ENCODE assay signal across 10 mouse cellular contexts in genomic region chr1:44437822-44438221, GRCm38 (mm10).
DNase-seq lines count a peak whose midpoint lies in the region; ATAC-seq and TF ChIP-seq lines count a peak whose summit lies in the region.
"Had no signal": no experiment of that assay in that cellular context is flagged by ENCODE, and none has a peak within 500 bp of the region (broad histone marks: within the 10 kb centered on the region; RNA-seq: fewer than 3 reads in every experiment).

No protein-coding gene starts in this region.

- no peak for TF ChIP-seq POLR2A in limb, embryonic 14.5 days (IDR thresholded peaks at IDR 0.05; ENCODE audit: borderline replicate concordance, extremely low read depth, insufficient read depth, insufficient read length)

- peak; percentile 3 for DNase-seq in gastrocnemius, postnatal 10 days
- DNase-seq in gastrocnemius, postnatal 4 days (ENCODE audit: low spot score in 2 of 2): no peak
- peak; percentile 11 for DNase-seq in midbrain, embryonic 10.5 days (ENCODE audit: low spot score)
- DNase-seq in NIH3T3 (ENCODE audit: low read depth): peak; percentile 55
- DNase-seq in limb, embryonic 14.5 days (ENCODE audit: low spot score): peak; percentile 4
- DNase-seq in left cerebral cortex, postnatal 14 days (ENCODE audit: low spot score in 2 of 2): no peak
- no peak for DNase-seq in frontal cortex, postnatal 25 days (ENCODE audit: low spot score in 2 of 2)

- H3K27me3 ChIP-seq in midbrain, embryonic 10.5 days (ENCODE audit: low read depth, poor library complexity, severe bottlenecking): no peaks in the 10 kb centered on the region
- H3K27me3 ChIP-seq in midbrain, embryonic 13.5 days: no peaks in the 10 kb centered on the region
- H3K27me3 ChIP-seq in limb, embryonic 14.5 days (ENCODE audit: control insufficient read depth, insufficient read depth, low read length): no peaks in the 10 kb centered on the region
- H3K27me3 ChIP-seq: limb, embryonic 12.5 days had no signal

- no peak overlapping the region for H3K4me2 ChIP-seq in midbrain, embryonic 13.5 days (replicated peaks)
- H3K4me2 ChIP-seq in limb, embryonic 14.5 days (replicated peaks; ENCODE audit: low read depth, low read length, severe bottlenecking): no peak overlapping the region
- H3K4me2 ChIP-seq: limb, embryonic 12.5 days had no signal

- 87% methylated on average over 2 of the region's 2 CpGs for WGBS in midbrain, embryonic 10.5 days
- WGBS in midbrain, embryonic 13.5 days: 72% methylated on average over 2 of the region's 2 CpGs
- 75% methylated on average over 2 of the region's 2 CpGs for WGBS in limb, embryonic 14.5 days

- no peak overlapping the region for H3K9ac ChIP-seq in midbrain, embryonic 13.5 days (replicated peaks)
- H3K9ac ChIP-seq in limb, embryonic 14.5 days (ENCODE audit: low read depth, low read length, severe bottlenecking): no peak overlapping the region
- H3K9ac ChIP-seq: limb, embryonic 12.5 days had no signal

- H3K4me3 ChIP-seq in midbrain, embryonic 10.5 days: no peak overlapping the region
- no peak overlapping the region for H3K4me3 ChIP-seq in midbrain, embryonic 13.5 days (replicated peaks)
- H3K4me3 ChIP-seq in limb, embryonic 14.5 days (replicated peaks; ENCODE audit: low read length): no peak overlapping the region
- H3K4me3 ChIP-seq: limb, embryonic 12.5 days had no signal

- ATAC-seq in midbrain, embryonic 13.5 days: no peak
- no peak for ATAC-seq in limb, embryonic 14.5 days (ENCODE audit: low FRiP score, low read depth)
- ATAC-seq: inflammation-experienced regulatory T-cells, adult 6 months had no signal

- intact Hi-C loops in left cerebral cortex, postnatal 14 days (cut with DNase I): no loop called here

- no peaks in the 10 kb centered on the region for H3K36me3 ChIP-seq in midbrain, embryonic 10.5 days
- no peaks in the 10 kb centered on the region for H3K36me3 ChIP-seq in midbrain, embryonic 13.5 days
- H3K36me3 ChIP-seq in limb, embryonic 14.5 days (ENCODE audit: control insufficient read depth, insufficient read depth, low read length): no peaks in the 10 kb centered on the region
- H3K36me3 ChIP-seq: limb, embryonic 12.5 days had no signal

- H3K27ac ChIP-seq in midbrain, embryonic 10.5 days (replicated peaks): no peak overlapping the region
- H3K27ac ChIP-seq in midbrain, embryonic 13.5 days: no peak overlapping the region
- H3K27ac ChIP-seq in limb, embryonic 14.5 days (replicated peaks; ENCODE audit: low read depth, low read length): no peak overlapping the region
- H3K27ac ChIP-seq: limb, embryonic 12.5 days had no signal

- no peaks in the 10 kb centered on the region for H3K9me3 ChIP-seq in midbrain, embryonic 10.5 days (replicated peaks)
- H3K9me3 ChIP-seq in midbrain, embryonic 13.5 days: no peaks in the 10 kb centered on the region
- no peaks in the 10 kb centered on the region for H3K9me3 ChIP-seq in limb, embryonic 14.5 days (ENCODE audit: control insufficient read depth, low read length)
- H3K9me3 ChIP-seq: limb, embryonic 12.5 days had no signal

- H3K4me1 ChIP-seq in midbrain, embryonic 10.5 days: no peaks in the 10 kb centered on the region
- no peaks in the 10 kb centered on the region for H3K4me1 ChIP-seq in midbrain, embryonic 13.5 days (replicated peaks)
- H3K4me1 ChIP-seq in limb, embryonic 14.5 days (ENCODE audit: control insufficient read depth, insufficient read depth, low read length): no peaks in the 10 kb centered on the region
- H3K4me1 ChIP-seq: limb, embryonic 12.5 days had no signal

Comparison
In these comparisons a context has a peak if more than half of its experiments do, and no peak if none do; other contexts are left out.
1. DNase-seq: peak in gastrocnemius, postnatal 10 days (single experiment), midbrain, embryonic 10.5 days (single experiment), NIH3T3 (single experiment) and limb, embryonic 14.5 days (single experiment); none in gastrocnemius, postnatal 4 days (0 of 2), left cerebral cortex, postnatal 14 days (0 of 2) and frontal cortex, postnatal 25 days (0 of 2).